Mouse (Mus musculus): Measurements from ENCODE around the gene Thra. TPM values are rescaled to one million over a fixed set of nuclear protein-coding genes. Genes with fewer than 3 reads are reported as not detected.

Gene Thra
- polyA plus RNA-seq, 1 experiment from 2014 or later: 37.8 TPM

GRCm38 (mm10) chr11:98797909-98798308, 57.5 kb downstream of the Thra start:
- H3K9ac ChIP-seq (ENCODE audit: low read length): peak overlapping the region; percentile 100

GRCm38 (mm10) chr11:98804605-98805004, 64.2 kb downstream of the Thra start, which contains the start of gene Casc3:
Casc3 (plus strand) TSS chr11:98804905.
- no peaks in the 10 kb centered on the region for H3K9me3 ChIP-seq (replicated peaks; ENCODE audit: control insufficient read depth, low read length)
- H3K4me2 ChIP-seq (ENCODE audit: low read depth, low read length): no peak within 1 kb of the TSS
- ATAC-seq (ENCODE audit: insufficient read depth, low FRiP score): no peak
- WGBS: 91% methylated on average over 5 of the region's 5 CpGs
- H3K36me3 ChIP-seq (ENCODE audit: control insufficient read depth, insufficient read depth, low read length): peaks cover 14% of the 10 kb centered on the region
- no peak within 1 kb of the TSS for H3K27ac ChIP-seq (ENCODE audit: low read length)
- H3K4me3 ChIP-seq (replicated peaks; ENCODE audit: low read length): no peak within 1 kb of the TSS
- no peaks in the 10 kb centered on the region for H3K27me3 ChIP-seq (ENCODE audit: control insufficient read depth, insufficient read depth, low read length)
- no peaks in the 10 kb centered on the region; the same call in 1 of the 2 replicates for H3K4me1 ChIP-seq (ENCODE audit: control insufficient read depth, insufficient read depth, low read length)
- no peak within 1 kb of the TSS for H3K9ac ChIP-seq (ENCODE audit: low read length)

More at GRCm38 (mm10) chr11:98797909-98798308, 57.5 kb downstream of the Thra start:
- WGBS: 32% methylated on average over 4 of the region's 4 CpGs
- no peaks in the 10 kb centered on the region for H3K27me3 ChIP-seq (ENCODE audit: control insufficient read depth, insufficient read depth, low read length)
- H3K27ac ChIP-seq (ENCODE audit: low read length): 0 out of 2 replicates have a peak overlapping the region, but pooled peaks have one; percentile 100
- H3K36me3 ChIP-seq (ENCODE audit: control insufficient read depth, insufficient read depth, low read length): no peaks in the 10 kb centered on the region; the same call in 1 of the 2 replicates
- H3K4me1 ChIP-seq (ENCODE audit: control insufficient read depth, insufficient read depth, low read length): peaks cover 22% of the 10 kb centered on the region
- H3K9me3 ChIP-seq (replicated peaks; ENCODE audit: control insufficient read depth, low read length): no peaks in the 10 kb centered on the region
- peak overlapping the region; percentile 97 for H3K4me2 ChIP-seq (ENCODE audit: low read depth, low read length)
- H3K4me3 ChIP-seq (replicated peaks; ENCODE audit: low read length): peak overlapping the region; percentile 100
- no peak for ATAC-seq (ENCODE audit: insufficient read depth, low FRiP score)

- H3K27ac ChIP-seq (ENCODE audit: low read length): peak overlapping the region; percentile 71; the same call in 1 of the 2 replicates
- H3K4me3 ChIP-seq (replicated peaks; ENCODE audit: low read length): no peak overlapping the region
- WGBS: 71% methylated on average over 2 of the region's 2 CpGs
- H3K27me3 ChIP-seq (ENCODE audit: control insufficient read depth, insufficient read depth, low read length): no peaks in the 10 kb centered on the region
- no peak overlapping the region for H3K9ac ChIP-seq (ENCODE audit: low read length)
- no peak for ATAC-seq (ENCODE audit: insufficient read depth, low FRiP score)
- H3K9me3 ChIP-seq (replicated peaks; ENCODE audit: control insufficient read depth, low read length): no peaks in the 10 kb centered on the region
- peaks cover 10% of the 10 kb centered on the region for H3K4me1 ChIP-seq (ENCODE audit: control insufficient read depth, insufficient read depth, low read length)
- H3K36me3 ChIP-seq (ENCODE audit: control insufficient read depth, insufficient read depth, low read length): peaks cover 18% of the 10 kb centered on the region; the same call in 1 of the 2 replicates
- peak overlapping the region; percentile 42; the same call in 1 of the 2 replicates for H3K4me2 ChIP-seq (ENCODE audit: low read depth, low read length)
These were observed 68.0 kb downstream of the Thra start for GRCm38 (mm10) chr11:98808417-98808816.

GRCm38 (mm10) chr11:98809457-98810290, 69.2 kb downstream of the Thra start:
- H3K9me3 ChIP-seq (replicated peaks; ENCODE audit: control insufficient read depth, low read length): no peaks in the 10 kb centered on the region
- peaks cover 10% of the 10 kb centered on the region for H3K4me1 ChIP-seq (ENCODE audit: control insufficient read depth, insufficient read depth, low read length)
- ATAC-seq (ENCODE audit: insufficient read depth, low FRiP score): peak; percentile 99
- H3K27me3 ChIP-seq (ENCODE audit: control insufficient read depth, insufficient read depth, low read length): no peaks in the 10 kb centered on the region
- under 1% methylated on average over 84 of the region's 84 CpGs for WGBS
- H3K4me2 ChIP-seq (ENCODE audit: low read depth, low read length): peak overlapping the region; percentile 74
- H3K27ac ChIP-seq (ENCODE audit: low read length): peak overlapping the region; percentile 99
- H3K9ac ChIP-seq (ENCODE audit: low read length): peak overlapping the region; percentile 91
- peak overlapping the region; percentile 75 for H3K4me3 ChIP-seq (replicated peaks; ENCODE audit: low read length)
- peaks cover 15% of the 10 kb centered on the region; the same call in 1 of the 2 replicates for H3K36me3 ChIP-seq (ENCODE audit: control insufficient read depth, insufficient read depth, low read length)

GRCm38 (mm10) chr11:98810686-98811085, 70.2 kb downstream of the Thra start:
- no peak for ATAC-seq (ENCODE audit: insufficient read depth, low FRiP score)
- Histone ChIP-seq H3K4me2 (ENCODE audit: low read depth, low read length) (peak overlapping the region; percentile 74), H3K4me3 (replicated peaks; ENCODE audit: low read length) (peak overlapping the region; percentile 75), H3K27me3 (ENCODE audit: control insufficient read depth, insufficient read depth, low read length) (no peaks in the 10 kb centered on the region), H3K36me3 (ENCODE audit: control insufficient read depth, insufficient read depth, low read length) (peaks cover 12% of the 10 kb centered on the region), H3K9ac (ENCODE audit: low read length) (peak overlapping the region; percentile 91), H3K4me1 (ENCODE audit: control insufficient read depth, insufficient read depth, low read length) (peaks cover 10% of the 10 kb centered on the region), H3K27ac (ENCODE audit: low read length) (peak overlapping the region; percentile 99; the same call in 1 of the 2 replicates), H3K9me3 (replicated peaks; ENCODE audit: control insufficient read depth, low read length) (no peaks in the 10 kb centered on the region)
- WGBS: 43% methylated on average over 7 of the region's 7 CpGs

GRCm38 (mm10) chr11:98816706-98817239, 76.3 kb downstream of the Thra start:
- Histone ChIP-seq H3K4me3 (replicated peaks; ENCODE audit: low read length) (no peak overlapping the region), H3K4me2 (ENCODE audit: low read depth, low read length) (no peak overlapping the region), H3K9me3 (replicated peaks; ENCODE audit: control insufficient read depth, low read length) (no peaks in the 10 kb centered on the region), H3K27ac (ENCODE audit: low read length) (no peak overlapping the region), H3K27me3 (ENCODE audit: control insufficient read depth, insufficient read depth, low read length) (no peaks in the 10 kb centered on the region), H3K4me1 (ENCODE audit: control insufficient read depth, insufficient read depth, low read length) (no peaks in the 10 kb centered on the region), H3K36me3 (ENCODE audit: control insufficient read depth, insufficient read depth, low read length) (peaks cover 40% of the 10 kb centered on the region), H3K9ac (ENCODE audit: low read length) (no peak overlapping the region)
- ATAC-seq (ENCODE audit: insufficient read depth, low FRiP score): no peak
- 92% methylated on average over 1 of the region's 1 CpGs for WGBS

Other genes starting within 250 kb of the Thra start
- 0.31 and 0.54 TPM in 2 replicates for gene Ikzf3, start 194.6 kb upstream of the Thra start, polyA plus RNA-seq (2015; fragmentation: Nextera tagmentation; extraction: Ambion mirVana)
- 0.18 and 0.19 TPM in 2 replicates for gene Zpbp2, start 189.5 kb upstream of the Thra start, polyA plus RNA-seq (2015; fragmentation: Nextera tagmentation; extraction: Ambion mirVana)
- gene Ormdl3, start 153.3 kb upstream of the Thra start, polyA plus RNA-seq (2015; fragmentation: Nextera tagmentation; extraction: Ambion mirVana): 56.8 and 61.0 TPM in 2 replicates
- gene Lrrc3c, start 142.3 kb upstream of the Thra start, polyA plus RNA-seq (2015; fragmentation: Nextera tagmentation; extraction: Ambion mirVana): not detected in 2 replicates
- 0.39 and 1.6 TPM in 2 replicates for gene Gm12355, start 115.0 kb upstream of the Thra start, polyA plus RNA-seq (2015; fragmentation: Nextera tagmentation; extraction: Ambion mirVana)
- not detected in 2 replicates for gene Gsdma3, start 114.3 kb upstream of the Thra start, polyA plus RNA-seq (2015; fragmentation: Nextera tagmentation; extraction: Ambion mirVana)
- gene Gsdma2, start 93.9 kb upstream of the Thra start, polyA plus RNA-seq (2015; fragmentation: Nextera tagmentation; extraction: Ambion mirVana): 0.45 and 0.87 TPM in 2 replicates
- 3.7 and 8.3 TPM in 2 replicates for gene Gsdma, start 76.3 kb upstream of the Thra start, polyA plus RNA-seq (2015; fragmentation: Nextera tagmentation; extraction: Ambion mirVana)
- gene Psmd3, start 58.1 kb upstream of the Thra start, polyA plus RNA-seq (2015; fragmentation: Nextera tagmentation; extraction: Ambion mirVana): 147 and 157 TPM in 2 replicates
- not detected in 2 replicates for gene Csf3, start 39.4 kb upstream of the Thra start, polyA plus RNA-seq (2015; fragmentation: Nextera tagmentation; extraction: Ambion mirVana)
- 42.2 and 44.2 TPM in 2 replicates for gene Med24, start 11.2 kb upstream of the Thra start, polyA plus RNA-seq (2015; fragmentation: Nextera tagmentation; extraction: Ambion mirVana)
- 2.6 and 4.1 TPM in 2 replicates for gene Nr1d1, start 34.7 kb downstream of the Thra start, polyA plus RNA-seq (2015; fragmentation: Nextera tagmentation; extraction: Ambion mirVana)
- gene Msl1, start 54.9 kb downstream of the Thra start, polyA plus RNA-seq (2015; fragmentation: Nextera tagmentation; extraction: Ambion mirVana): 18.0 and 18.4 TPM in 2 replicates
- 25.1 and 26.3 TPM in 2 replicates for gene Casc3, start 64.3 kb downstream of the Thra start, polyA plus RNA-seq (2015; fragmentation: Nextera tagmentation; extraction: Ambion mirVana)
- 6.5 and 7.8 TPM in 2 replicates for gene Rapgefl1, start 96.1 kb downstream of the Thra start, polyA plus RNA-seq (2015; fragmentation: Nextera tagmentation; extraction: Ambion mirVana)
- 5.0 and 5.3 TPM in 2 replicates for gene Wipf2, start 123.0 kb downstream of the Thra start, polyA plus RNA-seq (2015; fragmentation: Nextera tagmentation; extraction: Ambion mirVana)
- 26.9 and 28.1 TPM in 2 replicates for gene Cdc6, start 167.2 kb downstream of the Thra start, polyA plus RNA-seq (2015; fragmentation: Nextera tagmentation; extraction: Ambion mirVana)
- 28.8 and 30.1 TPM in 2 replicates for gene Rara, start 187.2 kb downstream of the Thra start, polyA plus RNA-seq (2015; fragmentation: Nextera tagmentation; extraction: Ambion mirVana)
- 0.44 TPM in 1 of 2 replicates, not detected in the other for gene Gjd3, start 242.4 kb downstream of the Thra start, polyA plus RNA-seq (2015; fragmentation: Nextera tagmentation; extraction: Ambion mirVana)

All from stomach, embryonic 16.5 days (tissue).